Mouse (Mus musculus): Measurements from ENCODE around the gene Acvr1.

Gene Acvr1

DNA sequence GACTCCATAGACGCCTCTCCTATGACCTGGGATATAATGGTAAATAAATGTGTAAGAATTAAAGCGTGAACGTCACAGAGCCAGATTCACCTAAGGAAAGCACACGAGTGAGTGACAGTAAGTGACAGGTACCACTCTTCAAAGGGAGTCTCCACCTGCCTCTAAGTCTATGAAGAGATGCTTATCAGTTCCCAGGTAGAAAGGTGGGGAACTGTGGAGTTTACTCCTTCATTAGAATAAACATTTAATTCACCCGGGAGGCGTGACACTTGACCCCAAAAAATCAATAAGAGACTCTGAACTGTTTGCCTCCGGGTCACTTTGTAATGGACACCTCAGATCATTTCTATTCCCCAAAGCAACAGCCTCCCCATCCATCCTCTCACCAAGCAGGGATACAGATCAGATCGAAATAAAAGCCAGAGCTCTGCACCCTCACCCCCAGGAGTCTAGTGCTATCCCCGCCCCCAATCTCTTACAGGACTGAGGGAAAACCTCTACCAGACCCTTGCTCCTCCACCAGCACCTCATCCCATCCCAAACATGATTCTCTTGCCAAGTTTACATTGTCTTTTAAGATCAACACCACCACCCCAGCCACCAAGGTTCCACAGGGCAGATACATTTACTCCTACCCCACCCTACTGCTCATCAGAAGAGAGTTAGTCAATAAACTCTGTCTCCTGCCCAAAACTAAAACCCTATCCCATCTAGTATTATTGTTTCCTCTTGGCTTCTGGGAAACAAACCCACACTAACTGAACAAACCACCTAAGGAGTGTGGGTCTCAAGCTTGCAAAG, 9.7 kb downstream of the Acvr1 start:
- DNase-seq (ENCODE audit: low read depth): no peak

- no peak for DNase-seq (ENCODE audit: low read depth)
Measured at GRCm38 (mm10) chr2:58552296-58552695, 14.7 kb downstream of the Acvr1 start.

- DNase-seq (ENCODE audit: low read depth): no peak
Measured at GRCm38 (mm10) chr2:58551866-58552265, 15.1 kb downstream of the Acvr1 start.

DNA sequence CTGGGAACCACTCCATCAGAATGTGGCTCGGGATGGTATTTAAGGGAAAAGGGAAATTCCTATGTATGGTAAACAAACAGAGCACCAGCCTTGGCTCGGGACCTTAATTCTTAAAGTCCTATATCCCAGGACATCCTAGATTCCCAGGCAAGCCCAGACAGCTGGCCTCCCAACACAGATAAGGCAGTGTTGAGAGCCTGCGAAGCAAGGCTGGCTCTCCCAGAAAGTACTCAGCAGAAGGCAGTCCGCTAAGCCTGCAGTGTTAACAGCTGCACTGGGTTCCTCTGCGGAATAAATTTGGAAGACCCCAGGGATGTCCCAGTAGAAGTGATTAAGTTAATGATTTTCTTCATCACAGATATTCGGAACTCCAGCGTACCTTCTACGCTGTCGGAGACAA, 16.5 kb downstream of the Acvr1 start:
- DNase-seq (ENCODE audit: low read depth): no peak

- DNase-seq (ENCODE audit: low read depth): no peak
Measured at GRCm38 (mm10) chr2:58549960-58550359, 17.0 kb downstream of the Acvr1 start.

DNA sequence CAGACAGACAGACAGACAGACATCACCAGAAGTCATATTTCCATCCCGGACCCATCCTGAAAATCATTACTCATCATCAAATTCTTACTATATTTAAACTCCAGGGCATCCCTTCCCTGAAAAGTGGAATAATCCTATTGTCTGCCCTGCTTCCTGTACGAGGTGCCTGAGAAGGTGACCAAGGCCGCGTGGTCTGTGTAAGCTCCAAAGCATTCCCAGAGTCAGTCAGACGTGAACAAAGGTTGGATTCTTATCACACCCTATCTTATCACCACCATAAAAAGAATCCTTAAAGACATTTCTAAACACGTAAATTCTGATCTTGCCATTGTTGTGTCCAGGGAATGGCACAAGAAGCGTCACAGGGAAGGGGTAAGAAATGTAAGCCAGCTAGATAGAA, 18.0 kb downstream of the Acvr1 start:
- no peak for DNase-seq (ENCODE audit: low read depth)

GRCm38 (mm10) chr2:58546264-58546663, 20.7 kb downstream of the Acvr1 start:
- DNase-seq (ENCODE audit: low read depth): no peak

DNA sequence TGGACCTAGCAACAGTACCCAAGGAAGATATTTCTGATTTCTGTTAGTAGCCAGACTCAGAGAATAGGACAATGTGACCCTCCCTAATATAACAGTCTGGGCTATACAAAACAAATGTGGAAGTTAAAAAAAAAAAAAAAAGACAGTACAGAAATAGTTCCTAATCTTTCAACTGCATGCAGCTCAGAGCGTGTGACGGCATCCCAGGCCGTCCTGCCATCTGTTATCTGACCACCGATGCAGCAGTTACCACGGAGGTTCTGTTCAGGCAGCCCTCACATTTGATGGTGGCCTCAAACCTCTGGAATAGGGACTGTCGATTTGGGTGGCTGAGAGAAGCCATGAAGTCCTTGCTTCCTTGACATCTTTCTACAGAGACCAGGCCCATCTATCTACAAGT, 22.6 kb downstream of the Acvr1 start:
- no peak for DNase-seq (ENCODE audit: low read depth)

DNA sequence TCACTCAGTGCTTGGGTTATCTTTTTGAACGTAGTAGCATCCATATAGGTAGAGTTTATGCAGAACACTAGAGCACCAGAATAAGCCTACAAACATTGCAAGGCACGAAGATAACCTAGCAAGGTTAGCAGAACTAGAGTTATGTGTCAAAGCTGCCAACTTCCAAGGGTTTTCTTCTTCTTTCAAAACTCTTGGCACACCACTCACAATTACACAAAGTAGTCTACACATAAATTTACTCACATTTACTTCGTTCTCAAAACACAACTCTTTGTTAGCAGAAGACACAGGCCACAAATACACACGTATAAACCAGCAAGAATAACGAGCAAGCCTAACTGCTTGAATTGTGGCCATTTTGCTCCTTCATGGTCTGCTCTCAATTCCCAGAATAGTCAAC, 23.7 kb downstream of the Acvr1 start:
- no peak for DNase-seq (ENCODE audit: low read depth)

GRCm38 (mm10) chr2:58538196-58538595, 28.8 kb downstream of the Acvr1 start:
- no peak for DNase-seq (ENCODE audit: low read depth)

DNA sequence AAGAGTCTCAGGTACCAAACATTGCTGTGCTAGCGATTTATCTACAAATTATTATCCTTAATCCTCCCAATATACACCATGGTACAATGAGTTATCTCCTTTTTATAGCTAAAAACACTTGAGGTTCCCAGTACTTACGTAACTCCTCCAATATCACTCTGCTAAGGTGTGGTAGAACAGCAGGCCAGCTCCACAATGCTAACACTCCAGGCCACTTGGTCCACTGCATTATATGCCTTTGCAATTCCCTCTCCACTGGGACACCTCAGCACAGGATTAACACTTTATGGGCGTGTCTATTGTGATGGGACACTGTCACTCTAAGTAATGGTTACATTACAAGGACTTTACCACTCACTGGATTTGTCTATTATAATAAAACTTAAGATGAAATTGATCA, 30.2 kb downstream of the Acvr1 start:
- no peak for DNase-seq (ENCODE audit: low read depth)

DNA sequence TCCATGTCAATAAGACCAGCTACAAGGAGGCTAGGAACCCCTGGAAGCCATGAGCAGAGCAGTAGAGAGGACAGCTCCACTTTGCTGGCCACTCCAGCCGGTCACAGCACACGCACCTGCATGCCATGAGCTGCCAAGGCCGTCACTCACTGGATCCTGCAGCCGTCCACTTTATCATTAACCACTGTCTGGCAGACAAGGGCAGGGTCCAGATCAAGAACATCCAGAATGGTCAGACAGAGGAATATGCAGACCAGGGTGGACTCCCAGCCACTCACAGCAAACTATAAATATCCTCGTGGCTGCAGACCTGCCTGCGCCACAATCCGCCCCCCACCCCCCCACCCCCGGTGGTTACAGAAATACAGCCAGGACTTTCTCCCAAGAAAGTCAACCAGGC, 31.7 kb downstream of the Acvr1 start:
- DNase-seq (ENCODE audit: low read depth): no peak

- no peak for DNase-seq (ENCODE audit: low read depth)
Measured at GRCm38 (mm10) chr2:58534379-58534778, 32.6 kb downstream of the Acvr1 start.

GRCm38 (mm10) chr2:58533521-58534001, 33.4 kb downstream of the Acvr1 start:
- DNase-seq (ENCODE audit: low read depth): no peak

- DNase-seq (ENCODE audit: low read depth): peak; percentile 26
Measured at GRCm38 (mm10) chr2:58532260-58532850, 34.6 kb downstream of the Acvr1 start.

DNA sequence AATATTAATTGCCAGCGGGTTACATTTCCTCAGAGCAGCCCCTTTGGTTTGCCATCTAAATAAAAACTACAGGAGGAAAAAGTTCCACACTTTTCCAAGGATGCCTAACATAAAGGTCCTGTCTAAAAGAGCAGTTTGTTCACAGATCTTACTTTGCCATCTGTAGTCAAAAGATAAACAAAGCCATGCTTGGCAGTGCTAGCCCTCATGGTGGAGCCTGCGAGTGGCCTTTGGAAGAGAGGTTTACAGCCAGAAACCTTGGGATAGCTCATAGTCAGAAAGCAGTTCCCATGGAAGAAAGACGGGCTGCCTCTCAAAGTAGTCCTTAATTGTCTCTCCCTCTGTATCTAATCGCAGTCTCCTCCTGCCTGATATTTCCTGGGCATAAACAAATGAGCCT, 36.4 kb downstream of the Acvr1 start:
- DNase-seq (ENCODE audit: low read depth): no peak

- DNase-seq (ENCODE audit: low read depth): no peak
Measured at GRCm38 (mm10) chr2:58529860-58530440, 37.0 kb downstream of the Acvr1 start.

DNA sequence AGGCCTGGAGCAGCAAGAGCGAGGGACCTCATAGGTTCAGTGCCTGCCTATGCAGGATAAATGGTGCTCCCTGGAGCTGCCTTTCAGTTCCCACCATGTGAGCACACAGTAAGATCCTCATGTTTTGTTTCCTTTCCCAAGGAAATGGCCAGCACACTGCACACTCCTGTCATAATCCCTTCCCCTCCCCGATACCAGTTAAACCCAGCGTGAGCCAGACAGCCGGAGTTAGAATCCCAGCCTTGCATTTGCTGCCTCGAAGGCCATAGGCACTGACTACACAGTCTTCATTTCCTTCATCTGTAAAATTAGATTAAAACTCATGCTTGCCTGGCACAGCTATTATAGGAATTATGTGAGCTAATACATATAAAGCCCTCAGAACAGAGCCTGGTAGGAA, 37.6 kb downstream of the Acvr1 start:
- no peak for DNase-seq (ENCODE audit: low read depth)

- DNase-seq (ENCODE audit: low read depth): no peak
Measured at GRCm38 (mm10) chr2:58527786-58528185, 39.2 kb downstream of the Acvr1 start.

DNA sequence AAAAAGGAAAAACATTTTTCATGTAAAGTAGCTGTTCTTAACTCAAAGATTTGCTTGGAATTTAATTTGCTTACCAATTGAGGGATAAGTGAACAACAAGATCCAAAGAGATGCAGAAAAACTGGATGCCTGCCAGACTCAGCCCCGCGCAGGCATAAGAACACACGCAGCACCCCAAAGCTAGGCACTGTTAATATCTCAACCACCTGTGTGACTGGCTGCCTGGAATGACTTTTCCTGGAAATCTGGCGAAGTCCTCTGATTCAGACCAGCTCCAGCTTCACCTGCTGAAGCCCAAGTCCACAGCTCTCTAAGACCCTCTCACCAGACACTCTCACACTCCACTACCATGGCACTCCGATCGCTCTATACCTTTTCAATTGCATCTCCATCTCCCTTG, 42.6 kb downstream of the Acvr1 start:
- DNase-seq (ENCODE audit: low read depth): no peak

DNA sequence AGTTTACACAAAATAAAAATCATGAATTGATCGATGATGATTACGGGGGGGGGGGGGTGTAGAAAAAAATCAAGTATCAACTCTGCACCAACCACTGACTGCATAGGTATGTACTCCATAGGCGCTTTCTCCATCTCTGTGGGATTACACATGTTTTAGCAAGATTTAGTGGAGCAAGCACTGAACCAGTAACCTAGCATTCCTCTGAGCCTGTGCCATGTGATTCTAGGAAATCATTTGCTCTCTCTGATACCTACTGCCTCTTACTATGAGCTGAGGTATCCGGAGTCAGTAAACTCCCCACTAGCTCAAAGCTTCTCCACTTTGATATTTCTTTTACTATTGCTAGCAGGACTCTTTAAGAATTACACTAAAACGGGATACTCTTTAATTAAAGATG, 43.1 kb downstream of the Acvr1 start:
- DNase-seq (ENCODE audit: low read depth): no peak

GRCm38 (mm10) chr2:58523097-58523496, 43.9 kb downstream of the Acvr1 start:
- DNase-seq (ENCODE audit: low read depth): no peak

DNA sequence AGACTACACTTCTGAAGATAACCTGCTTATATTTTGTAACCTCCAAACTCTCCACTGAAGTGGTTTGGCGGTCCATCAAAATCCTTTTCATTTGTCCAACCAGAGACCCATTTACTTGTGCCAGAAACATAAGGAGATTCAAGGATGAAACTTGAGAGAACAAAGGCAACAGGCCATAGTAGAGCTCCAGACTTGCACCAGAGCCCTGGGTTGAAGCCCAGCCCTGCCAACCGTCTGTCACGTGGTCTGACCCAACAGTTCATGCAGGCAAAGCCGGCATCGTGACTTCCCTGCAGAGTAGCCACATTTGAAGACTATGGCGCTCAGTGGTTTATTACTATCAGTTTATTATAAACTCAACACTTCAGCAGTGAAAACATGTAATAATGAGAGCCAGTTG, 45.3 kb downstream of the Acvr1 start:
- DNase-seq (ENCODE audit: low read depth): no peak
